Mouse (Mus musculus) megakaryocyte, embryonic 14.5 days (primary cell): ENCODE results near the gene Pgls.

Source experiments
- FLI1 ChIP-seq: IDR thresholded peaks from 2 replicates; pipeline ENCODE4 v1.6.1; 2012; ENCODE audit warnings: low read length, inconsistent platforms, mixed read lengths
- GATA1 ChIP-seq: IDR thresholded peaks from 3 replicates; pipeline ENCODE4 v1.6.1; 2012; ENCODE audit warnings: mixed read lengths, low read length, inconsistent platforms, borderline replicate concordance

DNA sequence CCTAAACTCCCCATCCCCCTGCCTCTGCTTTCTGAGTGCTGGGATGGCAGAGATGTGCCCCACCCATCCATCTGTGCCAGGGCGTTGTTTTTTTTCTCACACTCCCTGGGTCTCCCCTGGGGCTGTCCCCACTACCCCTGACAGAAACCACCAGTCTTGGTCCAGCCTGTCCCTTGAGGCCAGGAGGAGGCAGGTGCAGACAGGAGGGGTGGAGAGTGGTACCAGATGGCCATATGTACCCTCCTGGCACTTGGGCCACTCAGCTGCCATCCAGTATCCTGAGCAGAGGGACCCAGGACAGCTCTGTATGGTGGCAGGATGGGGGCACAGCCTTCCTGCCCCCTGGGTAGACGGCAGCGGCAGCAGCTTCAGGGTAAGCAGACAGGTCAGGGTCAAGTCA, 5.5 kb downstream of the Pgls start, which contains the start of gene Fam129c:
- TF ChIP-seq GATA1 (no peak), FLI1 (no peak)
